Mouse (Mus musculus) G1E (cell line): ENCODE results near the gene Myh11. TPM values are rescaled to one million over a fixed set of nuclear protein-coding genes. Genes with fewer than 3 reads are reported as not detected.

Source experiments
- ATAC-seq: 2 replicates; pipeline ENCODE4 v1.8.0; 2016; ENCODE audit warnings: mild to moderate bottlenecking; ENCODE audit not compliant: insufficient number of reproducible peaks, poor library complexity, low FRiP score, severe bottlenecking; ENCODE audit errors: extremely low read depth
- DNase-seq: peaks from one replicate; pipeline ENCODE4 v3.0.0; 2012; ENCODE audit warnings: low spot score
- H3K27me3 ChIP-seq: 2 replicates; pipeline ENCODE4 v1.6.1; 2012; ENCODE audit warnings: mild to moderate bottlenecking, low read length, inconsistent platforms; ENCODE audit not compliant: insufficient read depth
- H3K36me3 ChIP-seq: replicated peaks from 2 replicates; pipeline ENCODE3; 2012; ENCODE audit warnings: mild to moderate bottlenecking, inconsistent platforms
- H3K4me1 ChIP-seq: 2 replicates; pipeline ENCODE4 v1.6.1; 2012; ENCODE audit warnings: low read depth, low read length, inconsistent platforms, mixed read lengths; ENCODE audit not compliant: insufficient read depth
- H3K4me3 ChIP-seq: 2 replicates; pipeline ENCODE4 v1.5.1; 2012; ENCODE audit warnings: low read depth, mild to moderate bottlenecking, inconsistent platforms, low read length, moderate library complexity, mixed read lengths
- H3K9me3 ChIP-seq: replicated peaks from 2 replicates; pipeline ENCODE4 v1.6.1; 2012; ENCODE audit warnings: inconsistent platforms
- CTCF ChIP-seq: IDR thresholded peaks from 2 replicates; pipeline ENCODE4 v1.5.1; 2012; ENCODE audit warnings: low read depth, low read length, inconsistent platforms, mixed read lengths
- GATA1 ChIP-seq: IDR thresholded peaks from 2 replicates; pipeline ENCODE4 v1.6.1; 2012; ENCODE audit warnings: borderline replicate concordance, low read length, inconsistent platforms, mixed read lengths
- GATA2 ChIP-seq: IDR thresholded peaks from 2 replicates; pipeline ENCODE4 v1.6.1; 2012; ENCODE audit warnings: low read depth, low read length, inconsistent platforms, borderline replicate concordance
- POLR2AphosphoS5 ChIP-seq: IDR thresholded peaks from 2 replicates; pipeline ENCODE4 v1.6.1; 2012; ENCODE audit warnings: low read depth, low read length, inconsistent platforms; ENCODE audit not compliant: insufficient replicate concordance
- TAL1 ChIP-seq: conservative IDR thresholded peaks from 2 replicates; pipeline ENCODE4 v1.6.1; 2012; ENCODE audit warnings: low read depth, low read length, inconsistent platforms, mixed read lengths
- polyA plus RNA-seq: library from polyadenylated mRNA; stranded (reverse); fragments of >175 nt; gene quantifications from 2 replicates; pipeline ENCODE4 v1.2.3, GENCODE M21; 2012
- total RNA-seq, 2 experiments: library from RNA; stranded (forward) in 1 of 2; stranded (reverse) in 1 of 2; fragments of 200-1000 nt in 1 of 2; fragments of >200 nt in 1 of 2; fragmentation: Nextera tagmentation in 1 of 2; gene quantifications; 2 replicates each; pipeline ENCODE4 v1.2.3; 2014 to 2017

Myh11 gene
- total and polyA plus RNA-seq, 3 experiments = 0.01 to 0.22 TPM; not detected in 1

DNA sequence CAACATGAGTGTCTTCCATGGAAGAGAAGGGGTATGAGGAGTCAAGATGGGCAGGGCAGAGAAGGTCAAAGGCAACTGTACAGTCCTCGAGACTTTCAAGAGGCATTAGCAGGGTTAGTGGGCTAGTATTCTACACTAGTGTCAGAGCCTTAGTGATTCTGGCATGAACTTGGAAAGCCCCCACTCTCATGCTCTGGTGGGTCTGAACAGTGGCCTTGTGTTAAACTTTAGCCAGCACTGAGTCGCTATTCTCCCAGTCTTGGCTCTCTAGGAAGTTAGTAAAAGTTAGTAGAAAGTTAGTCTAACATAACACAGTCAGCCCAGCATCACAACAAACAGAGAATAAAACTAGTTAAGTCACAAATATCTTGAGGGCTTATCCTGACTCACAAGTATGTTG, 12.0 kb upstream of the Myh11 start:
- no peaks in the 10 kb centered on the region for H3K9me3 ChIP-seq
- peaks cover 17% of the 10 kb centered on the region for H3K4me1 ChIP-seq
- H3K27me3 ChIP-seq = no peaks in the 10 kb centered on the region
- ATAC-seq (no peak), DNase-seq (no peak)
- no peak for TF ChIP-seq GATA2
- no peak for TF ChIP-seq CTCF
- no peak for TF ChIP-seq GATA1
- TF ChIP-seq TAL1 = no peak
- TF ChIP-seq POLR2AphosphoS5 = no peak
- no peak overlapping the region for H3K4me3 ChIP-seq
- H3K36me3 ChIP-seq = peaks cover 88% of the 10 kb centered on the region

DNA sequence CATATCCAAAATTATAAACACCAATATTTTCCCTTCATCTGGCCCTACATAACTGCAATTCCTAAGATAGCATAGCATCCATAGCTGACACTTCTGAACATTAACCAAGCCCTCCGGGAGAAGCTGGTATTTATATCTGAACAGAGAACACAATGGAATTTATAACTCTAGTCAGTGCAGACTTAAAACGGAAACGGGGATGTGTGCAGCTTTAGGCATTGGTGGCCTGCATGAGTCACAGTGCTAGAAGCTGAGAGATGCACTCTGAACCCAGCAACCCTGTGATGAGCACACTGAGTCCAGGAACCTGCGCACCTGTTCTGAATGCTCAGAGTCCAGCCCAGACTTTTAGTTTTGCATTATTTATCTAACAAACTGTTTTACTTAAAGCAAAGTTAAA, 7.3 kb upstream of the Myh11 start:
- TF ChIP-seq GATA2 = no peak
- TF ChIP-seq CTCF = no peak
- TF ChIP-seq TAL1 = no peak
- TF ChIP-seq GATA1 = no peak
- TF ChIP-seq POLR2AphosphoS5 = no peak
- Histone ChIP-seq H3K36me3 (peaks cover 58% of the 10 kb centered on the region), H3K9me3 (no peaks in the 10 kb centered on the region), H3K27me3 (no peaks in the 10 kb centered on the region), H3K4me3 (no peak overlapping the region), H3K4me1 (no peaks in the 10 kb centered on the region; the same call in 1 of the 2 replicates)
- ATAC-seq = no peak
- DNase-seq = no peak

DNA sequence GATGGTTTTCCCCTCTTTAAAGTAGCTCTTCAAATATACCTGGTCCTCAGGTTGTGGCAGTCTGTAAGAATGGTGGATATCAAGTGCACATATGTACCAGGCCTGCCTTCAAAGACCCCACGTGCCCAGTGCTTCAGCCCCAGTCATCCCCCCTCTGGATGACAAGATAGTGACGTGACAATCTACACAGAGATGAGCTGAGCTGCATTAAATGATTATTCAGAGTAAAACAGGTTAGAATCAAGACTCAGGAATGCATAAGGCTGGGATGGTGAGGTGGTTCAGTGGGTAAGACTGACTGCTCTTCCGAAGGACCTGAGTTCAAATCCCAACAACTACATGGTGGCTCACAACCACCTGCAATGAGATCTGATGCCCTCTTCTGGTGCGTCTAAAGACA, 6.6 kb upstream of the Myh11 start:
- DNase-seq = no peak
- ATAC-seq = no peak
- Histone ChIP-seq H3K4me1 (no peaks in the 10 kb centered on the region), H3K9me3 (no peaks in the 10 kb centered on the region), H3K4me3 (no peak overlapping the region), H3K36me3 (peaks cover 51% of the 10 kb centered on the region), H3K27me3 (peaks cover 4% of the 10 kb centered on the region)
- TF ChIP-seq POLR2AphosphoS5 = no peak
- no peak for TF ChIP-seq GATA1
- no peak for TF ChIP-seq TAL1
- TF ChIP-seq CTCF = no peak
- TF ChIP-seq GATA2 = no peak

DNA sequence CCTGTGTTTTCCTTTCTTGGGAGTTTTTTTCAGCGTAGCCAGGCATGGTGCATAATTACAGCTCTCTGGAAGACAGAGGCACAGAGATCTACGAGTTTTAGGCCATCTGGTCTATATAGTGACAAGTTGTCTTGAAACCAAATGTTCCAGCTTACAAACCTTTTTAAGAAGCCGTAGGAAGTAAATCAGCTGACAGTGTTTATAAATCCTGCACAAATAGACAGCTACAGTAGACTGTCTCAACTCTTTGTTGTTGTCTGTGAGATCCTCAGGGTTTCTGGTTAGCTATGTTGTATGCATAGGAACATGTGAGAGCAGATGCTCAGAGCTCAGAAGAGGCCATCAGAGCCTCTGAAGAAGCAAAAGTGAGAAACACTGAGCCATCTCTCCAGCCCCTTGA, 6.0 kb upstream of the Myh11 start:
- Histone ChIP-seq H3K4me3 (no peak overlapping the region), H3K9me3 (no peaks in the 10 kb centered on the region), H3K36me3 (peaks cover 46% of the 10 kb centered on the region), H3K27me3 (peaks cover 5% of the 10 kb centered on the region), H3K4me1 (no peaks in the 10 kb centered on the region)
- ATAC-seq = no peak
- no peak for DNase-seq
- TF ChIP-seq CTCF = no peak
- no peak for TF ChIP-seq GATA2
- no peak for TF ChIP-seq POLR2AphosphoS5
- no peak for TF ChIP-seq GATA1
- no peak for TF ChIP-seq TAL1

DNA sequence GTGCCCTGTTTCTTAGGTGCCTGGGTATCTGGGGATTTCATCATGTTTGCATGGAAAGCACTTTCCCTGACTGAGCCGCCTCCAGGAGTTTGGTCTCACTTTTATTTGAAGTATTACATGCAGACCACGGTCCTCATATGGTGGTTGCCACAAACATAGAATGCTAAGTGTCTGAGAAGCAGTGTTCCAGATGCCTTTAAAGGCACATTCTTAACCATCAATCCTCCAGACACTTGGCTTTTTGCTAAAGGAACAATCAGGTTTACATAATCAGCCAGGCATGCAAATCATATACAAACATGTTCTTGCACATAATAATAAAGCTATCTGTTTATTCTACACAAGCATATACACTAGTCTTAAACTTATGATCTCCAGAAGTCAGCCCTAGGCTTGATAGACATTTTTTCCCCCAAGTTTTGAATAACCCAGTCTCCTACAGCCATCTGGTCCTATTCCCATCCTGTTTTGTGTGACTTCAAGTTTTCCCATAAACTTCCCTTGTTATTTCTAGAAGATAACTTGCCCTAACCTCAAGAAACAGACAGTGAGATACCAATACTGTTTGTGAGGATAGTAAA, 5.5 kb upstream of the Myh11 start:
- no peaks in the 10 kb centered on the region for H3K4me1 ChIP-seq
- TF ChIP-seq GATA2 (no peak), GATA1 (no peak), TAL1 (no peak), POLR2AphosphoS5 (no peak), CTCF (no peak)
- ATAC-seq (no peak), DNase-seq (no peak)
- no peak overlapping the region for H3K4me3 ChIP-seq
- no peaks in the 10 kb centered on the region for H3K9me3 ChIP-seq
- peaks cover 5% of the 10 kb centered on the region for H3K27me3 ChIP-seq
- H3K36me3 ChIP-seq = peaks cover 40% of the 10 kb centered on the region

DNA sequence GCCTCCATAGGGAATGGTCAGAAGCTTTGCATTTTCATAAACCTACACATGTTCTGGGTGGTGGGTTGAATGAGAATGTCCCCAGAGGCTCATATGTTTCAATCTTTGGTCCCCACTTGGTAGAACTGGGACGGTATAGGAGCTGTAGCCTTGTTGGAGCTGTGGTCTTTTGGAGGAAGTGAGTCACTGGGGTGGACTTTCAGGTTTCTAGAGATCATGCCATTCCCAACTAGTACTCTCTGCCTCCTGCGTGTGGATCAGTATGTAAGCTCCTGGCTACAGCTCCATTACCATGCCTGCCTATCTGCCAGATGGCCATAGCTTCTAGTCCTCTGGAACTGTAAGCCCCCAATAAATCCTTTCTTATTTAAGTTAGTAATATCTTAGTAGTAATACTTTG, 4.1 kb upstream of the Myh11 start:
- Histone ChIP-seq H3K27me3 (peaks cover 9% of the 10 kb centered on the region), H3K4me1 (no peaks in the 10 kb centered on the region), H3K9me3 (no peaks in the 10 kb centered on the region), H3K4me3 (no peak overlapping the region), H3K36me3 (peaks cover 28% of the 10 kb centered on the region)
- ATAC-seq = no peak
- no peak for DNase-seq
- TF ChIP-seq GATA2 = no peak
- no peak for TF ChIP-seq TAL1
- no peak for TF ChIP-seq CTCF
- no peak for TF ChIP-seq GATA1
- no peak for TF ChIP-seq POLR2AphosphoS5
